Mouse (Mus musculus) hindbrain, embryonic 11.5 days (tissue): ENCODE measurements around the gene Icam1. TPM values are rescaled to one million over a fixed set of nuclear protein-coding genes. Genes with fewer than 3 reads are reported as not detected.
"Not testable (repeated sequence)": the region's sequence is repeated elsewhere in the genome, so short reads cannot be mapped to it uniquely, and the experiment has no call there.

Source experiments
- ATAC-seq: fragments of 200-750 bp; cut with Nextera tagmentation; 2 replicates; pipeline ENCODE4 v1.8.0; 2017; ENCODE audit warnings: mild to moderate bottlenecking, moderate TSS enrichment, moderate library complexity; ENCODE audit not compliant: low FRiP score
- DNase-seq: peaks from one replicate; pipeline ENCODE4 v3.0.0-alpha.2; 2015; ENCODE audit warnings: low spot score
- H3K27ac ChIP-seq: fragments of 300-500 bp; sonication (generic); 2 replicates; pipeline ENCODE4 v1.5.1; 2014; ENCODE audit warnings: mild to moderate bottlenecking, low read depth, low read length
- H3K27me3 ChIP-seq: fragments of 300-500 bp; sonication (generic); 2 replicates; pipeline ENCODE4 v1.6.1; 2014; ENCODE audit warnings: mild to moderate bottlenecking, low read length, moderate library complexity, mixed read lengths; ENCODE audit not compliant: control insufficient read depth, insufficient read depth
- H3K36me3 ChIP-seq: fragments of 300-500 bp; sonication (generic); 2 replicates; pipeline ENCODE4 v1.6.1; 2014; ENCODE audit warnings: mild to moderate bottlenecking, low read length, moderate library complexity, mixed read lengths; ENCODE audit not compliant: control insufficient read depth, insufficient read depth
- H3K4me1 ChIP-seq: fragments of 300-500 bp; sonication (generic); replicated peaks from 2 replicates; pipeline ENCODE4 v1.6.1; 2014; ENCODE audit warnings: low read length, mixed read lengths; ENCODE audit not compliant: control insufficient read depth, insufficient read depth
- H3K4me2 ChIP-seq: fragments of 300-500 bp; sonication (generic); replicated peaks from 2 replicates; pipeline ENCODE4 v1.6.1; 2014; ENCODE audit warnings: mild to moderate bottlenecking, low read depth, low read length
- H3K4me3 ChIP-seq: fragments of 300-500 bp; sonication (generic); 2 replicates; pipeline ENCODE4 v1.5.1; 2014; ENCODE audit warnings: low read depth, low read length
- H3K9ac ChIP-seq: fragments of 300-500 bp; sonication (generic); 2 replicates; pipeline ENCODE4 v1.6.1; 2014; ENCODE audit warnings: low read depth, low read length
- H3K9me3 ChIP-seq: fragments of 300-500 bp; sonication (generic); 2 replicates; pipeline ENCODE4 v1.6.1; 2016; ENCODE audit warnings: low read length; ENCODE audit not compliant: control insufficient read depth
- WGBS: fragments of 180-500 bp; shearing (Covaris S2); extraction: QIAGEN DNeasy Blood & Tissue Kit; methylation state at CpG from one replicate; pipeline ENCODE4 v1.1.7; 2014; 5-methylcytosine and 5-hydroxymethylcytosine counted together
- polyA plus RNA-seq: library from polyadenylated mRNA; unstranded; fragments of >200 nt; fragmentation: Nextera tagmentation; extraction: Ambion mirVana; gene quantifications from 2 replicates; pipeline ENCODE4 v1.2.1, GENCODE M21; 2014

The Icam1 gene
- polyA plus RNA-seq, 1 experiment from 2014 or later = 4.3 TPM

GRCm38 (mm10) chr9:21043563-21043962, 27.8 kb downstream of the Icam1 start:
- Histone ChIP-seq H3K9ac (no peak overlapping the region), H3K27ac (no peak overlapping the region), H3K9me3 (no peaks in the 10 kb centered on the region), H3K27me3 (peaks cover 17% of the 10 kb centered on the region), H3K4me1 (no peaks in the 10 kb centered on the region), H3K36me3 (no peaks in the 10 kb centered on the region), H3K4me3 (no peak overlapping the region), H3K4me2 (no peak overlapping the region)
- DNase-seq (no peak), ATAC-seq (no peak)
- WGBS = 83% methylated on average over 4 of the region's 4 CpGs

GRCm38 (mm10) chr9:21044785-21045184, 29.0 kb downstream of the Icam1 start:
- not testable (repeated sequence) for DNase-seq, H3K4me3 ChIP-seq, H3K9ac ChIP-seq, H3K27me3 ChIP-seq, H3K27ac ChIP-seq, H3K9me3 ChIP-seq, H3K4me2 ChIP-seq, H3K36me3 ChIP-seq, ATAC-seq, H3K4me1 ChIP-seq
- 43% methylated on average over 1 of the region's 1 CpGs for WGBS

- Histone ChIP-seq H3K4me2 (no peak overlapping the region), H3K9ac (no peak overlapping the region), H3K9me3 (no peaks in the 10 kb centered on the region), H3K27me3 (peaks cover under 1% of the 10 kb centered on the region; the same call in 1 of the 2 replicates), H3K27ac (no peak overlapping the region), H3K4me3 (no peak overlapping the region), H3K4me1 (no peaks in the 10 kb centered on the region), H3K36me3 (no peaks in the 10 kb centered on the region)
- ATAC-seq (no peak), DNase-seq (no peak)
- WGBS = 89% methylated on average over 3 of the region's 3 CpGs
These were observed 29.4 kb downstream of the Icam1 start for GRCm38 (mm10) chr9:21045235-21045634.

- H3K9ac ChIP-seq = no peak overlapping the region
- no peaks in the 10 kb centered on the region for H3K4me1 ChIP-seq
- H3K36me3 ChIP-seq = no peaks in the 10 kb centered on the region
- H3K27ac ChIP-seq = no peak overlapping the region
- ATAC-seq = no peak
- H3K4me2 ChIP-seq = no peak overlapping the region
- H3K4me3 ChIP-seq = no peak overlapping the region
- no peaks in the 10 kb centered on the region for H3K9me3 ChIP-seq
- 73% methylated on average over 10 of the region's 10 CpGs for WGBS
- H3K27me3 ChIP-seq = no peaks in the 10 kb centered on the region
- no peak for DNase-seq
These were observed 35.8 kb downstream of the Icam1 start for GRCm38 (mm10) chr9:21051578-21051977.

GRCm38 (mm10) chr9:21062928-21063327, 47.1 kb downstream of the Icam1 start:
- peaks cover 6% of the 10 kb centered on the region; the same call in 1 of the 2 replicates for H3K36me3 ChIP-seq
- no peak overlapping the region for H3K9ac ChIP-seq
- WGBS = 81% methylated on average over 2 of the region's 2 CpGs

GRCm38 (mm10) chr9:21067006-21067684, 51.4 kb downstream of the Icam1 start, which contains the start of gene Zglp1:
Zglp1 (minus strand) TSS chr9:21067093.
- DNase-seq (no peak), ATAC-seq (no peak)
- Histone ChIP-seq H3K4me1 (no peaks in the 10 kb centered on the region), H3K27ac (no peak within 1 kb of the TSS), H3K4me3 (no peak within 1 kb of the TSS), H3K36me3 (peaks cover 6% of the 10 kb centered on the region; the same call in 1 of the 2 replicates), H3K4me2 (no peak within 1 kb of the TSS), H3K9ac (no peak within 1 kb of the TSS), H3K27me3 (no peaks in the 10 kb centered on the region), H3K9me3 (no peaks in the 10 kb centered on the region)
- WGBS = 86% methylated on average over 25 of the region's 27 CpGs

More at GRCm38 (mm10) chr9:21062928-21063327, 47.1 kb downstream of the Icam1 start:
- no peak for DNase-seq
- H3K4me3 ChIP-seq = no peak overlapping the region
- H3K27me3 ChIP-seq = no peaks in the 10 kb centered on the region
- H3K4me2 ChIP-seq = no peak overlapping the region
- H3K9me3 ChIP-seq = no peaks in the 10 kb centered on the region
- no peak for ATAC-seq
- H3K27ac ChIP-seq = no peak overlapping the region
- no peaks in the 10 kb centered on the region for H3K4me1 ChIP-seq

GRCm38 (mm10) chr9:21072641-21073040, 56.9 kb downstream of the Icam1 start:
- Histone ChIP-seq H3K27ac (no peak overlapping the region), H3K9ac (peak overlapping the region; percentile 74), H3K4me1 (no peaks in the 10 kb centered on the region), H3K4me3 (peak overlapping the region; percentile 82), H3K27me3 (no peaks in the 10 kb centered on the region), H3K36me3 (peaks cover 13% of the 10 kb centered on the region), H3K4me2 (peak overlapping the region; percentile 80), H3K9me3 (no peaks in the 10 kb centered on the region)
- WGBS = 20% methylated on average over 4 of the region's 4 CpGs
- no peak for DNase-seq
- no peak; the same call in 1 of the 2 replicates for ATAC-seq

- no peaks in the 10 kb centered on the region for H3K4me1 ChIP-seq
- DNase-seq (peak; percentile 90), ATAC-seq (peak; percentile 95)
- peak within 1 kb of the TSS; percentile 80 for H3K4me2 ChIP-seq
- 4% methylated on average over 49 of the region's 58 CpGs for WGBS
- no peaks in the 10 kb centered on the region for H3K9me3 ChIP-seq
- H3K4me3 ChIP-seq = peak within 1 kb of the TSS; percentile 82
- peaks cover 13% of the 10 kb centered on the region for H3K36me3 ChIP-seq
- no peak within 1 kb of the TSS for H3K27ac ChIP-seq
- no peaks in the 10 kb centered on the region for H3K27me3 ChIP-seq
- H3K9ac ChIP-seq = peak within 1 kb of the TSS; percentile 74
These were observed 57.5 kb downstream of the Icam1 start, which contains the start of the genes Gm49373 and Fdx1l for GRCm38 (mm10) chr9:21073044-21073840. Gm49373 (minus strand) TSS chr9:21073096. Fdx1l (minus strand) TSS chr9:21073614.
